Mouse (Mus musculus) large intestine, adult 2 months (tissue): ENCODE measurements around the gene Upk1b. TPM values are rescaled to one million over a fixed set of nuclear protein-coding genes. Genes with fewer than 3 reads are reported as not detected.

ENCODE experiments used
- DNase-seq: peaks from one replicate; pipeline ENCODE4 v3.0.0-alpha.2; 2012; ENCODE audit warnings: low read depth, low spot score
- WGBS: fragments of 180-500 bp; shearing (Covaris S2); methylation state at CpG from one replicate; pipeline ENCODE4 v1.1.7; 2018; 5-methylcytosine and 5-hydroxymethylcytosine counted together
- polyA plus RNA-seq: library from polyadenylated mRNA; depleted of rRNA; stranded (reverse); fragments of >200 nt; gene quantifications from 2 replicates; pipeline ENCODE4 v1.2.3, GENCODE M21; 2012

Gene Upk1b
- polyA plus RNA-seq, 1 experiment = 10.3 TPM

- no peak for DNase-seq
- 80% methylated on average over 4 of the region's 4 CpGs for WGBS
These were observed 36.6 kb downstream of the Upk1b start for GRCm38 (mm10) chr16:38763508-38763907.

GRCm38 (mm10) chr16:38762401-38762800, 37.7 kb downstream of the Upk1b start:
- no peak for DNase-seq
- 90% methylated on average over 8 of the region's 8 CpGs for WGBS

GRCm38 (mm10) chr16:38761972-38762371, 38.2 kb downstream of the Upk1b start:
- no peak for DNase-seq
- WGBS = 77% methylated on average over 5 of the region's 5 CpGs

- WGBS = 70% methylated on average over 6 of the region's 6 CpGs
- DNase-seq = no peak
These were observed 39.2 kb downstream of the Upk1b start for GRCm38 (mm10) chr16:38760834-38761375.

- DNase-seq = no peak
These were observed 39.9 kb downstream of the Upk1b start for GRCm38 (mm10) chr16:38760239-38760638.

GRCm38 (mm10) chr16:38758104-38758861, 41.8 kb downstream of the Upk1b start:
- 76% methylated on average over 12 of the region's 12 CpGs for WGBS

More at GRCm38 (mm10) chr16:38760239-38760638, 39.9 kb downstream of the Upk1b start:
- 88% methylated on average over 5 of the region's 5 CpGs for WGBS

GRCm38 (mm10) chr16:38757626-38758025, 42.5 kb downstream of the Upk1b start:
- DNase-seq = no peak
- WGBS = 96% methylated on average over 19 of the region's 19 CpGs

More at GRCm38 (mm10) chr16:38758104-38758861, 41.8 kb downstream of the Upk1b start:
- DNase-seq = no peak

GRCm38 (mm10) chr16:38756572-38756971, 43.6 kb downstream of the Upk1b start:
- no peak for DNase-seq

GRCm38 (mm10) chr16:38756177-38756503, 44.0 kb downstream of the Upk1b start:
- 46% methylated on average over 5 of the region's 5 CpGs for WGBS
- DNase-seq = no peak

More at GRCm38 (mm10) chr16:38756572-38756971, 43.6 kb downstream of the Upk1b start:
- WGBS = 69% methylated on average over 4 of the region's 4 CpGs

GRCm38 (mm10) chr16:38755452-38756176, 44.5 kb downstream of the Upk1b start:
- no peak for DNase-seq
- 68% methylated on average over 7 of the region's 7 CpGs for WGBS

- DNase-seq = no peak
- WGBS = 76% methylated on average over 11 of the region's 11 CpGs
These were observed 46.5 kb downstream of the Upk1b start for GRCm38 (mm10) chr16:38753631-38754030.

GRCm38 (mm10) chr16:38750803-38751202, 49.3 kb downstream of the Upk1b start:
- no peak for DNase-seq

GRCm38 (mm10) chr16:38743941-38744673, 56.0 kb downstream of the Upk1b start:
- no peak for DNase-seq
- WGBS = 89% methylated on average over 10 of the region's 10 CpGs

More at GRCm38 (mm10) chr16:38750803-38751202, 49.3 kb downstream of the Upk1b start:
- 67% methylated on average over 6 of the region's 6 CpGs for WGBS

- WGBS = under 1% methylated on average over 13 of the region's 13 CpGs
- no peak for DNase-seq
These were observed 57.4 kb downstream of the Upk1b start for GRCm38 (mm10) chr16:38742659-38743131.

- no peak for DNase-seq
- WGBS = under 1% methylated on average over 69 of the region's 69 CpGs
These were observed 57.9 kb downstream of the Upk1b start, which contains the start of gene B4galt4 for GRCm38 (mm10) chr16:38742113-38742658. Gene B4galt4 (plus strand): TSS chr16:38742264.

- 46% methylated on average over 13 of the region's 13 CpGs for WGBS
- no peak for DNase-seq
These were observed 58.8 kb downstream of the Upk1b start for GRCm38 (mm10) chr16:38741204-38741903.

GRCm38 (mm10) chr16:38730921-38731320, 69.2 kb downstream of the Upk1b start:
- DNase-seq = no peak
- WGBS = 50% methylated on average over 8 of the region's 8 CpGs

- 13% methylated on average over 15 of the region's 15 CpGs for WGBS
- no peak for DNase-seq
These were observed 70.4 kb downstream of the Upk1b start for GRCm38 (mm10) chr16:38729610-38730288.
